Mouse (Mus musculus) hindbrain, embryonic 16.5 days (tissue): ENCODE measurements around the gene Hnrnpul2. TPM values are rescaled to one million over a fixed set of nuclear protein-coding genes. Genes with fewer than 3 reads are reported as not detected.
A peak's percentile ranks its signal among the peaks of the same experiment; 100 is the strongest.
"Not testable (repeated sequence)": the region's sequence is repeated elsewhere in the genome, so short reads cannot be mapped to it uniquely, and the experiment has no call there.

Experiments used
- ATAC-seq: fragments of 200-750 bp; cut with Nextera tagmentation; 2 replicates; pipeline ENCODE4 v1.8.0; 2017; ENCODE audit warnings: moderate TSS enrichment, moderate library complexity
- H3K27ac ChIP-seq: fragments of 300-500 bp; sonication (generic); 2 replicates; pipeline ENCODE4 v1.5.1; 2014; ENCODE audit warnings: low read depth, mild to moderate bottlenecking, control low read depth, low read length, moderate library complexity
- H3K27me3 ChIP-seq: fragments of 300-500 bp; sonication (generic); replicated peaks from 2 replicates; pipeline ENCODE4 v1.6.1; 2014; ENCODE audit warnings: low read length; ENCODE audit not compliant: control insufficient read depth, insufficient read depth
- H3K36me3 ChIP-seq: fragments of 300-500 bp; sonication (generic); 2 replicates; pipeline ENCODE4 v1.6.1; 2014; ENCODE audit warnings: mild to moderate bottlenecking, low read length, moderate library complexity, mixed read lengths; ENCODE audit not compliant: control insufficient read depth, insufficient read depth
- H3K4me1 ChIP-seq: fragments of 300-500 bp; sonication (generic); 2 replicates; pipeline ENCODE4 v1.6.1; 2014; ENCODE audit warnings: low read depth, low read length; ENCODE audit not compliant: control insufficient read depth, insufficient read depth
- H3K4me2 ChIP-seq: fragments of 300-500 bp; sonication (generic); 2 replicates; pipeline ENCODE4 v1.6.1; 2014; ENCODE audit warnings: mild to moderate bottlenecking, low read length, control low read depth, moderate library complexity
- H3K4me3 ChIP-seq: fragments of 300-500 bp; sonication (generic); 2 replicates; pipeline ENCODE4 v1.5.1; 2014; ENCODE audit warnings: mild to moderate bottlenecking, low read length, control low read depth, moderate library complexity
- H3K9ac ChIP-seq: fragments of 300-500 bp; sonication (generic); 2 replicates; pipeline ENCODE4 v1.6.1; 2014; ENCODE audit warnings: low read depth, mild to moderate bottlenecking, control low read depth, low read length, moderate library complexity
- H3K9me3 ChIP-seq: fragments of 300-500 bp; sonication (generic); 2 replicates; pipeline ENCODE4 v1.6.1; 2014; ENCODE audit warnings: mild to moderate bottlenecking, low read length, moderate library complexity; ENCODE audit not compliant: control insufficient read depth
- WGBS: fragments of 180-500 bp; shearing (Covaris S2); extraction: QIAGEN DNeasy Blood & Tissue Kit; methylation state at CpG from one replicate; pipeline ENCODE4 v1.1.7; 2014; 5-methylcytosine and 5-hydroxymethylcytosine counted together
- polyA plus RNA-seq: library from polyadenylated mRNA; unstranded; fragments of >200 nt; fragmentation: Nextera tagmentation; extraction: Ambion mirVana; gene quantifications from 2 replicates; pipeline ENCODE4 v1.2.1, GENCODE M21; 2015

Hnrnpul2 gene
- polyA plus RNA-seq, 1 experiment from 2014 or later: 5.8 TPM

- Histone ChIP-seq H3K4me2 (no peak overlapping the region), H3K27ac (no peak overlapping the region), H3K36me3 (peaks cover 55% of the 10 kb centered on the region), H3K9ac (no peak overlapping the region), H3K4me3 (no peak overlapping the region), H3K4me1 (no peaks in the 10 kb centered on the region), H3K27me3 (no peaks in the 10 kb centered on the region), H3K9me3 (no peaks in the 10 kb centered on the region)
- WGBS: 80% methylated on average over 11 of the region's 11 CpGs
- no peak for ATAC-seq
Observed at GRCm38 (mm10) chr19:8831262-8831661, 11.5 kb downstream of the Hnrnpul2 start.

- Histone ChIP-seq H3K4me1 (no peaks in the 10 kb centered on the region), H3K27me3 (no peaks in the 10 kb centered on the region), H3K27ac (no peak overlapping the region), H3K9me3 (no peaks in the 10 kb centered on the region), H3K9ac (no peak overlapping the region), H3K4me2 (no peak overlapping the region), H3K4me3 (no peak overlapping the region), H3K36me3 (peaks cover 43% of the 10 kb centered on the region)
- WGBS: 90% methylated on average over 4 of the region's 4 CpGs
- no peak for ATAC-seq
Observed at GRCm38 (mm10) chr19:8832971-8833370, 13.2 kb downstream of the Hnrnpul2 start.

GRCm38 (mm10) chr19:8836327-8836726 is 16.5 kb downstream of the Hnrnpul2 start:
- not testable (repeated sequence) for H3K27me3 ChIP-seq, H3K4me3 ChIP-seq, H3K9me3 ChIP-seq, H3K4me2 ChIP-seq, H3K27ac ChIP-seq, H3K9ac ChIP-seq, H3K4me1 ChIP-seq, ATAC-seq
- 97% methylated on average over 10 of the region's 10 CpGs for WGBS
- H3K36me3 ChIP-seq: peaks cover 20% of the 10 kb centered on the region

GRCm38 (mm10) chr19:8837251-8837791 is 17.5 kb downstream of the Hnrnpul2 start, which contains the start of gene Bscl2:
TSS of gene Bscl2 (plus strand) at chr19:8837467.
- peaks cover 10% of the 10 kb centered on the region for H3K4me1 ChIP-seq
- peak within 1 kb of the TSS; percentile 75 for H3K9ac ChIP-seq
- H3K4me2 ChIP-seq: peak within 1 kb of the TSS; percentile 89
- ATAC-seq: peak; percentile 73
- peak within 1 kb of the TSS; percentile 97 for H3K27ac ChIP-seq
- under 1% methylated on average over 38 of the region's 38 CpGs for WGBS
- H3K9me3 ChIP-seq: no peaks in the 10 kb centered on the region
- no peaks in the 10 kb centered on the region for H3K27me3 ChIP-seq
- peak within 1 kb of the TSS; percentile 55 for H3K4me3 ChIP-seq
- peaks cover 12% of the 10 kb centered on the region for H3K36me3 ChIP-seq

- Histone ChIP-seq H3K4me1 (peaks cover 12% of the 10 kb centered on the region), H3K27ac (peak overlapping the region; percentile 97), H3K4me2 (peak overlapping the region; percentile 89), H3K4me3 (peak overlapping the region; percentile 55), H3K27me3 (no peaks in the 10 kb centered on the region), H3K36me3 (peaks cover 13% of the 10 kb centered on the region), H3K9me3 (no peaks in the 10 kb centered on the region), H3K9ac (peak overlapping the region; percentile 75)
- WGBS: 2% methylated on average over 15 of the region's 15 CpGs
- ATAC-seq: peak; percentile 6; the same call in 1 of the 2 replicates
Observed at GRCm38 (mm10) chr19:8838041-8838730, 18.4 kb downstream of the Hnrnpul2 start.

GRCm38 (mm10) chr19:8839103-8839907 is 19.5 kb downstream of the Hnrnpul2 start, which contains the start of gene Gng3:
TSS of gene Gng3 (minus strand) at chr19:8839194.
- ATAC-seq: peak; percentile 91
- peak within 1 kb of the TSS; percentile 75 for H3K9ac ChIP-seq
- 23% methylated on average over 11 of the region's 11 CpGs for whole genome bisulfite sequencing
- peak within 1 kb of the TSS; percentile 97 for H3K27ac ChIP-seq
- H3K27me3 ChIP-seq: no peaks in the 10 kb centered on the region
- peak within 1 kb of the TSS; percentile 55 for H3K4me3 ChIP-seq
- peaks cover 12% of the 10 kb centered on the region for H3K4me1 ChIP-seq
- no peaks in the 10 kb centered on the region for H3K9me3 ChIP-seq
- H3K36me3 ChIP-seq: peaks cover 11% of the 10 kb centered on the region
- peak within 1 kb of the TSS; percentile 89 for H3K4me2 ChIP-seq

- H3K27ac ChIP-seq: peak overlapping the region; percentile 97
- H3K9ac ChIP-seq: peak overlapping the region; percentile 75
- WGBS: 12% methylated on average over 29 of the region's 29 CpGs
- ATAC-seq: peak; percentile 25
- H3K4me2 ChIP-seq: peak overlapping the region; percentile 89
- no peaks in the 10 kb centered on the region for H3K9me3 ChIP-seq
- peaks cover 12% of the 10 kb centered on the region for H3K4me1 ChIP-seq
- peak overlapping the region; percentile 55 for H3K4me3 ChIP-seq
- peaks cover 7% of the 10 kb centered on the region for H3K36me3 ChIP-seq
- H3K27me3 ChIP-seq: no peaks in the 10 kb centered on the region
Observed at GRCm38 (mm10) chr19:8839908-8840791, 20.3 kb downstream of the Hnrnpul2 start.

GRCm38 (mm10) chr19:8841012-8841411 is 21.2 kb downstream of the Hnrnpul2 start:
- ATAC-seq: no peak
- Histone ChIP-seq H3K9me3 (no peaks in the 10 kb centered on the region), H3K36me3 (peaks cover 10% of the 10 kb centered on the region), H3K4me3 (peak overlapping the region; percentile 55), H3K4me1 (peaks cover 12% of the 10 kb centered on the region), H3K27me3 (no peaks in the 10 kb centered on the region), H3K27ac (no peak overlapping the region; the same call in 1 of the 2 replicates), H3K4me2 (peak overlapping the region; percentile 89), H3K9ac (peak overlapping the region; percentile 75)
- 94% methylated on average over 7 of the region's 7 CpGs for WGBS
